Mouse (Mus musculus) ES-Bruce4 (cell line): Measurements from ENCODE around the gene Adamts14.

Experiments used
- CTCF ChIP-seq: IDR thresholded peaks from one replicate; pipeline ENCODE4 v1.8.1; 2011; ENCODE audit warnings: low read depth, low read length
- POLR2A ChIP-seq: IDR thresholded peaks from one replicate; pipeline ENCODE4 v1.8.1; 2011; ENCODE audit warnings: low read length; ENCODE audit not compliant: insufficient read depth

GRCm38 (mm10) chr10:61305928-61306590 lies 32.8 kb upstream of the Adamts14 start:
- no peak for TF ChIP-seq CTCF
- TF ChIP-seq POLR2A, result no peak
